Mouse (Mus musculus) midbrain, embryonic 11.5 days (tissue): ENCODE results near the gene Trak1. TPM values are rescaled to one million over a fixed set of nuclear protein-coding genes. Genes with fewer than 3 reads are reported as not detected.
A peak's percentile ranks its signal among the peaks of the same experiment; 100 is the strongest.
"Not testable (repeated sequence)": the region's sequence is repeated elsewhere in the genome, so short reads cannot be mapped to it uniquely, and the experiment has no call there.

Experiments used
- ATAC-seq: fragments of 200-750 bp; cut with Nextera tagmentation; 2 replicates; pipeline ENCODE4 v1.8.0; 2017; ENCODE audit warnings: moderate TSS enrichment, moderate library complexity; ENCODE audit not compliant: low FRiP score
- DNase-seq: peaks from one replicate; pipeline ENCODE4 v3.0.0; 2015; ENCODE audit warnings: low spot score; ENCODE audit errors: missing footprints
- H3K27ac ChIP-seq: fragments of 300-500 bp; sonication (generic); 2 replicates; pipeline ENCODE4 v1.5.1; 2014; ENCODE audit warnings: low read depth, low read length
- H3K27me3 ChIP-seq: fragments of 300-500 bp; sonication (generic); 2 replicates; pipeline ENCODE4 v1.6.1; 2014; ENCODE audit warnings: mild to moderate bottlenecking, low read length, moderate library complexity, mixed read lengths; ENCODE audit not compliant: control insufficient read depth, insufficient read depth
- H3K36me3 ChIP-seq: fragments of 300-500 bp; sonication (generic); 2 replicates; pipeline ENCODE4 v1.6.1; 2014; ENCODE audit warnings: mild to moderate bottlenecking, low read length, moderate library complexity, mixed read lengths; ENCODE audit not compliant: control insufficient read depth, insufficient read depth
- H3K4me1 ChIP-seq: fragments of 300-500 bp; sonication (generic); 2 replicates; pipeline ENCODE4 v1.6.1; 2014; ENCODE audit warnings: low read length; ENCODE audit not compliant: control insufficient read depth, insufficient read depth
- H3K4me2 ChIP-seq: fragments of 300-500 bp; sonication (generic); 2 replicates; pipeline ENCODE4 v1.6.1; 2014; ENCODE audit warnings: mild to moderate bottlenecking, moderate library complexity
- H3K4me3 ChIP-seq: fragments of 300-500 bp; sonication (generic); 2 replicates; pipeline ENCODE4 v1.5.1; 2014; ENCODE audit warnings: low read depth, low read length
- H3K9ac ChIP-seq: fragments of 300-500 bp; sonication (generic); 2 replicates; pipeline ENCODE4 v1.6.1; 2014; ENCODE audit warnings: low read length
- H3K9me3 ChIP-seq: fragments of 300-500 bp; sonication (generic); 2 replicates; pipeline ENCODE4 v1.6.1; 2016; ENCODE audit warnings: low read length; ENCODE audit not compliant: control insufficient read depth
- WGBS: fragments of 180-500 bp; shearing (Covaris S2); extraction: QIAGEN DNeasy Blood & Tissue Kit; methylation state at CpG from one replicate; pipeline ENCODE4 v1.1.7; 2014; 5-methylcytosine and 5-hydroxymethylcytosine counted together
- polyA plus RNA-seq: library from polyadenylated mRNA; unstranded; fragments of >200 nt; fragmentation: Nextera tagmentation; extraction: Ambion mirVana; gene quantifications from 2 replicates; pipeline ENCODE4 v1.2.1, GENCODE M21; 2014

Trak1 gene
- polyA plus RNA-seq, 1 experiment from 2014 or later, result 20.5 TPM

- 86% methylated on average over 2 of the region's 2 CpGs for WGBS
- no peak for DNase-seq
- H3K9me3 ChIP-seq, result no peaks in the 10 kb centered on the region
- no peak overlapping the region for H3K4me2 ChIP-seq
- no peak overlapping the region for H3K27ac ChIP-seq
- H3K27me3 ChIP-seq, result no peaks in the 10 kb centered on the region
- no peak overlapping the region for H3K4me3 ChIP-seq
- ATAC-seq, result no peak
- peaks cover 13% of the 10 kb centered on the region for H3K36me3 ChIP-seq
- no peaks in the 10 kb centered on the region for H3K4me1 ChIP-seq
- no peak overlapping the region for H3K9ac ChIP-seq
Measured at GRCm38 (mm10) chr9:121445364-121445763, 148.1 kb downstream of the Trak1 start.

DNA sequence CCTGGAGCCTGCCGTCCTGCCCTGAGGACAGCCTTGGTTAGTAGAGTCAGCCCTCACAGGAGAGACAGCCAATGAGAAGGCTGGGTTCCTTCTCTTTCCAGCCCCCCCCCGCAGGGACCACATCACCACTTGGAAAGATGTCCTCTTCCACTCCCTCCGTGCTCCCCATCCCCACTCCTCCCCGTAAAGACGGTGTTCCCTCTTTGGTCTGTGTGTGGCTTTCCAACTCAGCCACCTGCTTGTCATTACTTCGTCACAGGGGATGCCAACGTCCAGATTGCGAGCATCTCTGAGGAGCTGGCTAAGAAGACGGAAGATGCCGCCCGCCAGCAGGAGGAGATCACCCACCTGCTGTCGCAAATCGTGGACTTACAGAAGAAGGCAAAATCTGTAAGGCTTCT lies 149.1 kb downstream of the Trak1 start:
- Histone ChIP-seq H3K4me2 (no peak overlapping the region), H3K4me1 (no peaks in the 10 kb centered on the region), H3K27me3 (no peaks in the 10 kb centered on the region), H3K36me3 (peaks cover 13% of the 10 kb centered on the region), H3K27ac (no peak overlapping the region), H3K9me3 (no peaks in the 10 kb centered on the region), H3K9ac (no peak overlapping the region), H3K4me3 (no peak overlapping the region)
- ATAC-seq (no peak), DNase-seq (no peak)
- WGBS, result 92% methylated on average over 13 of the region's 13 CpGs

DNA sequence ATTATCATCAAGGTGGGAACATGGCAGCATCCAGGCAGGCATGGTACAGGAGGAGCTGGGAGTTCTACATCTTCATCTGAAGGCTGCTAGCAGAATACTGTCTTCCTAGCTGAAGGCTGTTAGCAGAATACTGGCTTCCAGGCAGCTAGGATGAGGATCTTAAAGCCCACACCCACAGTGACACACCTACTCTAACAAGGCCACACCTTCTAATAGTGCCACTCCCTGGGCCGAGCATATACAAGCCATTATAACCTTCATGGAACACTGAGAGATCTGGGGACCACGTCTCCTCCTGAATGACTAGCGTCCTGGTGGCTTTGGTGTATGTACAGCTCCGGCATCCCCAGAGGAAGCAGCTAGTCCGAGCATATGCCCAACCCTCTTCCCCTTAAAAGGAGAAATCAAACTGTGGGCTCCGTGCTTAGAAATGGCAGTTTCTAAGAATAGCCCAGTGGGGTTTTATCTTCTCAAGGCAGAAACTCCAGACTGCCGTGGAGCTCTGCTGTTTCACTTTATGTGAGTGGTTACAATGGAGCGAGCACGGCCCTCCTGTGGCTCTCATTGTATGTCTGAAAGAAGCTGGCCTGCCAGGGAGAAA lies 155.1 kb downstream of the Trak1 start:
- not testable (repeated sequence) for DNase-seq, H3K4me3 ChIP-seq, H3K9me3 ChIP-seq, H3K4me1 ChIP-seq, H3K9ac ChIP-seq, ATAC-seq, H3K4me2 ChIP-seq, H3K27me3 ChIP-seq, H3K27ac ChIP-seq
- peaks cover 16% of the 10 kb centered on the region for H3K36me3 ChIP-seq
- WGBS, result 64% methylated on average over 9 of the region's 9 CpGs

DNA sequence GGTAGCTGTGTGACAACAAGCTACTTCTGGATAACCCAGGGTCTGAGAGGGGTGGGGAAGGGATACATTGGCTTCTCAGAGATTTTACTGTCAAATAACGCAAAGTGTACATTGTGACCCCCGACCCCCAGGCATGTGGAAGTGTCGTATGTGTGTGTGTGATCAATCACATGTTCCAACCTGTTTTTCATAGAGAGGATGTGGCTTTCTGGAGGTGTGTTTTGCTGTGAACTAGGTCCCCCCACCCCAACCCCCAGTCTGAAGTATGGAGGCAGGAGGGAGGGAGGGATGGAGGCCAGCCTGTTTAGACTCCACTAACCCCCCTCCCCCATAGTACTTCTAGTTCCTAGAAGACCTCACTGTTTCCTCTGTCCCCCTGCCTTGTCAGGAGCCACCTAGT lies 157.6 kb downstream of the Trak1 start:
- 92% methylated on average over 3 of the region's 3 CpGs for WGBS
- Histone ChIP-seq H3K9ac (no peak overlapping the region), H3K4me3 (no peak overlapping the region), H3K36me3 (peaks cover 10% of the 10 kb centered on the region), H3K4me2 (no peak overlapping the region), H3K27ac (no peak overlapping the region), H3K4me1 (no peaks in the 10 kb centered on the region), H3K9me3 (no peaks in the 10 kb centered on the region), H3K27me3 (no peaks in the 10 kb centered on the region)
- ATAC-seq (no peak), DNase-seq (no peak)

GRCm38 (mm10) chr9:121456739-121457515 lies 159.6 kb downstream of the Trak1 start:
- Histone ChIP-seq H3K27me3 (no peaks in the 10 kb centered on the region), H3K9me3 (no peaks in the 10 kb centered on the region), H3K4me3 (no peak overlapping the region), H3K4me2 (no peak overlapping the region), H3K9ac (no peak overlapping the region), H3K4me1 (no peaks in the 10 kb centered on the region), H3K27ac (no peak overlapping the region), H3K36me3 (peaks cover 21% of the 10 kb centered on the region)
- no peak for DNase-seq
- WGBS, result 93% methylated on average over 13 of the region's 13 CpGs
- no peak for ATAC-seq

GRCm38 (mm10) chr9:121458466-121458865 lies 161.2 kb downstream of the Trak1 start:
- no peaks in the 10 kb centered on the region for H3K4me1 ChIP-seq
- peaks cover 23% of the 10 kb centered on the region for H3K36me3 ChIP-seq
- H3K4me2 ChIP-seq, result no peak overlapping the region
- DNase-seq (peak; percentile 92), ATAC-seq (no peak)
- 31% methylated on average over 8 of the region's 8 CpGs for WGBS
- no peak overlapping the region for H3K4me3 ChIP-seq
- no peak overlapping the region for H3K9ac ChIP-seq
- H3K27ac ChIP-seq, result no peak overlapping the region
- no peaks in the 10 kb centered on the region for H3K9me3 ChIP-seq
- no peaks in the 10 kb centered on the region for H3K27me3 ChIP-seq

DNA sequence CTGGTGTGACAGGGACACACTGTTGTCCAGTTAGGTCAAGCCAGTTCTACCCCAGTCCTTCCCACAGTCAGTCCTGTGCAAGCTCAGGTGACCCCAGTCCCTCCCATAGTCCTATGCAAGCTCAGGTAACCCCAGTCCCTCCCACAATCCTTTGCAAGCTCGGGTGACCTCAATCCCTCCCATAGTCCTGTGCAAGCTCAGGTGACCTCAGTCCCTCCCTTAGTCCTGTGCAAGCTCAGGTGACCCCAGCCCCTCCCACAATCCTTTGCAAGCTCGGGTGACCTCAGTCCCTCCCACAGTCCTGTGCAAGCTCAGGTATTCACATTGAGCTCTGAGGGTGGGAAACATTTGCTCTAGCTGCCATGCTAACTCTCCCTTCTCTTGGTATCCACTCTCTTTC lies 162.6 kb downstream of the Trak1 start:
- WGBS, result 74% methylated on average over 2 of the region's 2 CpGs
- Histone ChIP-seq H3K4me2 (no peak overlapping the region), H3K9ac (no peak overlapping the region), H3K9me3 (no peaks in the 10 kb centered on the region), H3K27me3 (no peaks in the 10 kb centered on the region), H3K4me1 (no peaks in the 10 kb centered on the region), H3K36me3 (peaks cover 17% of the 10 kb centered on the region), H3K27ac (no peak overlapping the region), H3K4me3 (no peak overlapping the region)
- DNase-seq, result no peak
- no peak for ATAC-seq

- no peak for ATAC-seq
- peaks cover 17% of the 10 kb centered on the region for H3K36me3 ChIP-seq
- no peak overlapping the region for H3K9ac ChIP-seq
- no peak overlapping the region for H3K27ac ChIP-seq
- H3K4me1 ChIP-seq, result no peaks in the 10 kb centered on the region
- H3K27me3 ChIP-seq, result no peaks in the 10 kb centered on the region
- no peaks in the 10 kb centered on the region for H3K9me3 ChIP-seq
- no peak overlapping the region for H3K4me3 ChIP-seq
- WGBS, result 85% methylated on average over 16 of the region's 16 CpGs
- no peak for DNase-seq
- no peak overlapping the region for H3K4me2 ChIP-seq
Measured at GRCm38 (mm10) chr9:121460527-121460926, 163.2 kb downstream of the Trak1 start.

GRCm38 (mm10) chr9:121467460-121467859 lies 170.2 kb downstream of the Trak1 start:
- Histone ChIP-seq H3K4me3 (no peak overlapping the region), H3K27me3 (no peaks in the 10 kb centered on the region), H3K9ac (no peak overlapping the region), H3K36me3 (peaks cover 5% of the 10 kb centered on the region; the same call in 1 of the 2 replicates), H3K9me3 (no peaks in the 10 kb centered on the region), H3K27ac (no peak overlapping the region), H3K4me1 (no peaks in the 10 kb centered on the region), H3K4me2 (no peak overlapping the region)
- ATAC-seq (no peak), DNase-seq (no peak)
- WGBS, result 88% methylated on average over 11 of the region's 11 CpGs
